Mouse (Mus musculus) lung, postnatal 10 days (tissue): ENCODE data around the gene Amigo2.
"Not testable (repeated sequence)": the region's sequence is repeated elsewhere in the genome, so short reads cannot be mapped to it uniquely, and the experiment has no call there.

Experiments used
- DNase-seq: peaks from one replicate; pipeline ENCODE4 v3.0.0; 2021

Gene Amigo2

GRCm38 (mm10) chr15:97212501-97213477, 34.3 kb downstream of the Amigo2 start:
- no peak for DNase-seq

GRCm38 (mm10) chr15:97209754-97210153, 37.3 kb downstream of the Amigo2 start:
- not testable (repeated sequence) for DNase-seq

- DNase-seq: no peak
These were observed 40.6 kb downstream of the Amigo2 start for GRCm38 (mm10) chr15:97206506-97206905.

DNA sequence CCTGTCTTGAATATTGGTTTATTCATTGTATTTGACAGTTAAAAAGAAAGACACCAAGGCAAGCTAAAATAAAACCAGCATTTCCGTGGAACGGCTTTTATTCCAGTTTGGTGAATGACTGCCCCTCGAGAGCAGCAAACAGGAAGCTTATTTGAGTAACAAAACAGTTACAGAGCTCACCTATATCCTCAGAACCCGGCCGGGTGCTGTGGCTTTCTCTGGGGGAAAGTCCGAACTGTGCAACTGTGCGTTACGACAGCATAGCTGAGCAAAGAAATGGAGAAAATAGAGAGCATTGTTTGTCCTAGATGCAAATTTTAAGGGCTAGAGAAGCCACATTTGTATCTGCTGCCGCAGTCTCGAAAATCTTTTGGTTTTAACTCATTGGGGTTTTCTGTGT, 41.3 kb downstream of the Amigo2 start:
- no peak for DNase-seq

DNA sequence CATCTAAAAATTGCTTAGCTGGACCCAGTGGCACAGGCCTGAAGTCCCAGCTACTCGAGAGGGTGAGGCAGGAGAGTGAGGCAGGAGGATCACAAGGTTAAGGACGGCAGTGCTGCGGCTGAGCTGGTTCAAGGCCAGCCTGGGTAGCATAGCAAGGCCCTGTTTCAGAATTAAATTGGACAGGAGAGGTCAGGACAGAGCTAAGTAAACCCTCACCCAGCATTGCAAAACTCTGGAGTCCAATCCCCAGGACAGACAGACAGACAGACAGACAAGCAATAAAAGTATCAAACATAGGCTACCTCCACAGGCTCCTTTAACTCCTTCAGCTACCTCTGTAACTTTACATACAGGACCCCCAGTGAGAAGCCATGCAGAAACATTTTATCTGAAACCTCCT, 42.2 kb downstream of the Amigo2 start:
- DNase-seq: no peak

DNA sequence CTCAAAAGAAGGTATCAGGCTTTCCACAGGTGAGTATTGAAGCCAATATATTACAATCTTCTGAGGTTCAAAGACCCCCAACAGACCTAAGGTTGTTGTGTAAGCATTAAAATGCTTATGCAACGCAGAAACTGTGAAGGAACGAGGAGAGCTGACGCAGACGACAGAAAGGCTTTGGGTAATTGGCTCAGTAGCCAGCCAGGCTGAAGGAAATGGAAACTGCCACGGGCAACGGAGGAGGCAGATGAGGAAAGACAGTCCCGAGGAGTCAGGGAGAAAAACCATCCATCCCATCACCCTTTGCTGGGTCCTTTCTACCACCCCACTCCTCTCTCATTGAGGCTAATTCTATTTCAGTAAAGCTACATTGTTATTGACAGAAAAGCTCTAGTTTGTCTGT, 50.4 kb downstream of the Amigo2 start:
- no peak for DNase-seq

GRCm38 (mm10) chr15:97195628-97196027, 51.5 kb downstream of the Amigo2 start:
- DNase-seq: peak; percentile 66
